In the genomic region with DNA sequence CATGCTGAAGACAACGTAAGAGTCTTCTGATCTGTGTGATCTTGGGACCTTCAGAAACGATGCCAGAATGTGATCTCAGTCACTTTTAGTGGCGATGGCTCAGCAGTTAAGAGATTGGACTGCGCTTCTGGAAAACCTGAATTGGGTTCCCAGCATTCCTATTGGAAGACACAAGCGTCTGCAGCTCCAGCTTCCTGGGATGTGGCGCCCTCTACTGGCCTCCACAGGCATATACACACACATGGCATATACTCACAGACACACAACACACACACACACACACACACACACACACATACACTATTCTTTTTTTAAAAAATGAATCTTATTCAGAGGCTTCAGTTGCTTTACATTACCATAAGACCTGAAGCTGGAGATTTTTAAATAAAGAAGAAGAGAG, we compare ENCODE assay signal across 20 mouse cellular contexts. TPM values are rescaled to one million over a fixed set of nuclear protein-coding genes. Genes with fewer than 3 reads are reported as not detected.
A peak's percentile ranks its signal among the peaks of the same experiment; 100 is the strongest.
DNase-seq lines count a peak whose midpoint lies in the region; ATAC-seq and TF ChIP-seq lines count a peak whose summit lies in the region.
"Had no signal": no experiment of that assay in that cellular context is flagged by ENCODE, and none has a peak within 500 bp of the region (broad histone marks: within the 10 kb centered on the region; RNA-seq: fewer than 3 reads in every experiment).

No protein-coding gene starts in this region.

- peak; percentile 20; the same call in 1 of the 2 replicates for TF ChIP-seq CTCF in forebrain, postnatal 0 days (IDR thresholded peaks at IDR 0.05; ENCODE audit: low read depth)
- TF ChIP-seq CTCF in left cerebral cortex, adult 2 months (IDR thresholded peaks at IDR 0.05): peak; percentile 25
- 0 out of 2 replicates have a peak, but pooled peaks have one; percentile 17 for TF ChIP-seq CTCF in olfactory bulb, adult 2 months (IDR thresholded peaks at IDR 0.05; ENCODE audit: insufficient read depth, low read depth, low read length)

- in situ Hi-C loops in ES-E14 (cut with MboI; ENCODE audit: low sequenced_read_pairs in 2 of 2, unreplicated experiment in 2 of 2): no loop called here

- H3K27me3 ChIP-seq in forebrain, postnatal 0 days (ENCODE audit: insufficient read depth, low read length): no peaks in the 10 kb centered on the region
- no peaks in the 10 kb centered on the region for H3K27me3 ChIP-seq in forebrain, embryonic 11.5 days (ENCODE audit: control insufficient read depth, insufficient read depth, low read length)
- H3K27me3 ChIP-seq in hindbrain, embryonic 14.5 days (ENCODE audit: control insufficient read depth, insufficient read depth, low read length): no peaks in the 10 kb centered on the region
- H3K27me3 ChIP-seq: forebrain, embryonic 13.5 days had no signal

- H3K9me3 ChIP-seq in forebrain, postnatal 0 days (ENCODE audit: low read length): no peaks in the 10 kb centered on the region
- no peaks in the 10 kb centered on the region for H3K9me3 ChIP-seq in forebrain, embryonic 11.5 days (ENCODE audit: control insufficient read depth, low read length)
- no peaks in the 10 kb centered on the region for H3K9me3 ChIP-seq in ES-E14 (ENCODE audit: control insufficient read depth, insufficient read depth, low read depth, low read length)
- no peaks in the 10 kb centered on the region for H3K9me3 ChIP-seq in hindbrain, embryonic 14.5 days (ENCODE audit: control insufficient read depth, low read length)
- H3K9me3 ChIP-seq: forebrain, embryonic 13.5 days had no signal

- DNase-seq in forebrain, postnatal 0 days: no peak
- DNase-seq in forebrain, embryonic 11.5 days (ENCODE audit: low spot score): no peak
- DNase-seq in left cerebral cortex, adult 2 months (ENCODE audit: extremely low spot score in 1 of 2, low spot score in 2 of 2): no peak
- no peak for DNase-seq in left cerebral cortex, postnatal 36 days (ENCODE audit: low spot score in 2 of 2)
- DNase-seq in ES-E14 (ENCODE audit: low read depth, low spot score): peak; percentile 17
- DNase-seq in frontal cortex, postnatal 25 days (ENCODE audit: low spot score in 2 of 2): no peak
- no peak for DNase-seq in hindbrain, embryonic 14.5 days (ENCODE audit: low spot score)
- DNase-seq: adrenal gland, adult 8-10 months; cerebellum, adult 9-11 months; embryo, embryonic 11 days; gastrocnemius, postnatal 10 days; heart, postnatal 14 days; lung, postnatal 4 days; thymus, adult 18-20 months had no signal

- no peak overlapping the region for H3K9ac ChIP-seq in forebrain, postnatal 0 days
- no peak overlapping the region for H3K9ac ChIP-seq in forebrain, embryonic 11.5 days (ENCODE audit: low read length)
- no peak overlapping the region for H3K9ac ChIP-seq in ES-E14 (ENCODE audit: insufficient read depth, low read depth, low read length, poor library complexity, severe bottlenecking)
- no peak overlapping the region for H3K9ac ChIP-seq in hindbrain, embryonic 14.5 days
- H3K9ac ChIP-seq: forebrain, embryonic 13.5 days had no signal

- no peak for TF ChIP-seq POLR2A in olfactory bulb, adult 2 months (IDR thresholded peaks at IDR 0.05; ENCODE audit: insufficient read depth, low read depth, low read length)

- no peak overlapping the region for H3K27ac ChIP-seq in forebrain, postnatal 0 days (ENCODE audit: low read depth, low read length)
- no peak overlapping the region for H3K27ac ChIP-seq in forebrain, embryonic 11.5 days (ENCODE audit: low read depth, low read length)
- peak overlapping the region; percentile 5; the same call in 1 of the 2 replicates for H3K27ac ChIP-seq in left cerebral cortex, adult 2 months
- H3K27ac ChIP-seq in ES-E14 (ENCODE audit: insufficient read depth, low read depth, low read length, poor library complexity, severe bottlenecking): no peak overlapping the region
- no peak overlapping the region for H3K27ac ChIP-seq in olfactory bulb, adult 2 months (ENCODE audit: insufficient read depth, low read depth, low read length)
- no peak overlapping the region for H3K27ac ChIP-seq in hindbrain, embryonic 14.5 days
- H3K27ac ChIP-seq: forebrain, embryonic 13.5 days had no signal

- intact Hi-C loops in left cerebral cortex, adult 2 months (cut with DNase I): no loop called here
- intact Hi-C loops in left cerebral cortex, postnatal 36 days (cut with DNase I): no loop called here

- no peak overlapping the region for H3K4me3 ChIP-seq in forebrain, postnatal 0 days (ENCODE audit: low read depth, low read length)
- H3K4me3 ChIP-seq in forebrain, embryonic 11.5 days (ENCODE audit: low read depth, low read length): no peak overlapping the region
- no peak overlapping the region for H3K4me3 ChIP-seq in left cerebral cortex, adult 2 months
- H3K4me3 ChIP-seq in ES-E14 (ENCODE audit: insufficient read depth in 1 of 2, low read depth in 1 of 2, low read length in 2 of 2, poor library complexity in 1 of 2, severe bottlenecking in 1 of 2): no peak overlapping the region
- H3K4me3 ChIP-seq in olfactory bulb, adult 2 months (ENCODE audit: insufficient read depth, low read depth, low read length): no peak overlapping the region
- no peak overlapping the region for H3K4me3 ChIP-seq in hindbrain, embryonic 14.5 days (replicated peaks; ENCODE audit: low read length)
- H3K4me3 ChIP-seq: forebrain, embryonic 13.5 days; myocyte had no signal

- H3K4me1 ChIP-seq in forebrain, postnatal 0 days (ENCODE audit: insufficient read depth): no peaks in the 10 kb centered on the region
- H3K4me1 ChIP-seq in forebrain, embryonic 11.5 days (replicated peaks; ENCODE audit: control insufficient read depth, insufficient read depth, low read length): no peaks in the 10 kb centered on the region
- no peaks in the 10 kb centered on the region for H3K4me1 ChIP-seq in ES-E14 (ENCODE audit: control insufficient read depth in 2 of 2, insufficient read depth in 2 of 2, low read length in 2 of 2, poor library complexity in 1 of 2)
- peaks cover 3% of the 10 kb centered on the region; the same call in 1 of the 2 replicates for H3K4me1 ChIP-seq in olfactory bulb, adult 2 months (ENCODE audit: control insufficient read depth, insufficient read depth, low read length)
- H3K4me1 ChIP-seq in hindbrain, embryonic 14.5 days (replicated peaks; ENCODE audit: control insufficient read depth, insufficient read depth, low read length): no peaks in the 10 kb centered on the region
- H3K4me1 ChIP-seq: forebrain, embryonic 13.5 days had no signal

- no peak for ATAC-seq in forebrain, postnatal 0 days
- ATAC-seq in forebrain, embryonic 11.5 days (replicated peaks; ENCODE audit: low FRiP score): no peak
- ATAC-seq in hindbrain, embryonic 14.5 days (ENCODE audit: low FRiP score): no peak
- ATAC-seq: forebrain, embryonic 13.5 days; hindbrain, embryonic 16.5 days had no signal

- no peak overlapping the region for H3K4me2 ChIP-seq in forebrain, postnatal 0 days (ENCODE audit: low read depth)
- H3K4me2 ChIP-seq in forebrain, embryonic 11.5 days (ENCODE audit: low read depth, low read length, severe bottlenecking): no peak overlapping the region
- no peak overlapping the region for H3K4me2 ChIP-seq in hindbrain, embryonic 14.5 days (replicated peaks)
- H3K4me2 ChIP-seq: forebrain, embryonic 13.5 days; midbrain, embryonic 11.5 days had no signal

- no peaks in the 10 kb centered on the region for H3K36me3 ChIP-seq in forebrain, postnatal 0 days (ENCODE audit: insufficient read depth)
- no peaks in the 10 kb centered on the region for H3K36me3 ChIP-seq in forebrain, embryonic 11.5 days (ENCODE audit: control insufficient read depth, insufficient read depth, low read length)
- H3K36me3 ChIP-seq in ES-E14 (ENCODE audit: control insufficient read depth, insufficient read depth, low read length, poor library complexity, severe bottlenecking): no peaks in the 10 kb centered on the region
- no peaks in the 10 kb centered on the region for H3K36me3 ChIP-seq in hindbrain, embryonic 14.5 days (replicated peaks; ENCODE audit: control insufficient read depth, insufficient read depth)

- WGBS in forebrain, postnatal 0 days: 89% methylated on average over 6 of the region's 6 CpGs
- 90% methylated on average over 6 of the region's 6 CpGs for WGBS in forebrain, embryonic 11.5 days
- WGBS in olfactory bulb, adult 2 months: 83% methylated on average over 6 of the region's 6 CpGs
- WGBS in hindbrain, embryonic 14.5 days: 84% methylated on average over 6 of the region's 6 CpGs

TF ChIP-seq in ES-E14, 5 proteins besides CTCF, POLR2A, EP300 and RAD21:
- TF ChIP-seq ZC3H11A (IDR thresholded peaks at IDR 0.05; ENCODE audit: borderline replicate concordance, low read depth, low read length) (peak; percentile 59), HCFC1 (IDR thresholded peaks at IDR 0.05; ENCODE audit: borderline replicate concordance, insufficient read depth, low read length) (no peak)

RNA-seq across cellular contexts. Expression of a gene that starts 30.8 kb away (rescaled TPM):
- total RNA-seq in forebrain, postnatal 0 days (2014; rRNA removed): 30.4 and 32.9 TPM in 2 replicates
- 13.7 and 19.3 TPM in 2 replicates for polyA plus RNA-seq in forebrain, postnatal 0 days (2015; fragmentation: Nextera tagmentation; extraction: Ambion mirVana)
- polyA plus RNA-seq in forebrain, embryonic 11.5 days (2014; fragmentation: Nextera tagmentation; extraction: Ambion mirVana): 41.4 and 44.7 TPM in 2 replicates
- 10 to 100 TPM; 35.1 to 46.5 TPM for total RNA-seq in left cerebral cortex, adult 2 months (2021)
- total RNA-seq in left cerebral cortex, postnatal 36 days (2021): 10 to 100 TPM; 37.1 to 41.7 TPM
- total RNA-seq in ES-E14 (2012; rRNA removed): 29.5 and 31.4 TPM in 2 replicates
- not detected in 2 replicates for polyA plus RNA-seq in olfactory bulb, adult 2 months (2012; ENCODE audit: insufficient read depth, insufficient read length, low replicate concordance, missing spikeins)
- polyA plus RNA-seq in hindbrain, embryonic 14.5 days (2014; fragmentation: Nextera tagmentation; extraction: Ambion mirVana): 32.5 and 34.7 TPM in 2 replicates

RNA-seq across cellular contexts. Expression of a gene that starts 50.3 kb away (rescaled TPM):
- 57.1 and 62.5 TPM in 2 replicates for total RNA-seq in forebrain, postnatal 0 days (2014; rRNA removed)
- 12.9 and 17.3 TPM in 2 replicates for polyA plus RNA-seq in forebrain, postnatal 0 days (2015; fragmentation: Nextera tagmentation; extraction: Ambion mirVana)
- polyA plus RNA-seq in forebrain, embryonic 11.5 days (2014; fragmentation: Nextera tagmentation; extraction: Ambion mirVana): 4.8 and 5.3 TPM in 2 replicates
- total RNA-seq in left cerebral cortex, adult 2 months (2021): 100 to 1,000 TPM; 208 to 221 TPM
- 100 to 1,000 TPM; 211 to 220 TPM for total RNA-seq in left cerebral cortex, postnatal 36 days (2021)
- total RNA-seq in ES-E14 (2012; rRNA removed): 2.1 and 3.5 TPM in 2 replicates
- polyA plus RNA-seq in olfactory bulb, adult 2 months (2012; ENCODE audit: insufficient read depth, insufficient read length, low replicate concordance, missing spikeins): not detected in 2 replicates
- polyA plus RNA-seq in hindbrain, embryonic 14.5 days (2014; fragmentation: Nextera tagmentation; extraction: Ambion mirVana): 16.9 and 18.8 TPM in 2 replicates
- total RNA-seq: neutrophil, adult 5-6 weeks had no signal

Comparison
In these comparisons a context has a peak if more than half of its experiments do, and no peak if none do; other contexts are left out.
1. RNA of a gene that starts 50.3 kb away (total RNA-seq): 208 to 221 TPM in left cerebral cortex, adult 2 months, 211 to 220 TPM in left cerebral cortex, postnatal 36 days and 57.1 to 62.5 TPM in forebrain, postnatal 0 days; 2.1 to 3.5 TPM in ES-E14; every median in the first group is over 10 times any median in the second.
2. Peak in every context shown above with its lines, with median percentiles within 50 percentile points of each other: CTCF ChIP-seq.